Mouse (Mus musculus) kidney, postnatal 0 days (tissue): ENCODE data around the gene Zdhhc17. TPM values are rescaled to one million over a fixed set of nuclear protein-coding genes. Genes with fewer than 3 reads are reported as not detected.

Experiments
- ATAC-seq: fragments of 200-750 bp; cut with Nextera tagmentation; replicated peaks from 2 replicates; pipeline ENCODE4 v1.8.0; 2017; ENCODE audit warnings: low read depth, moderate number of reproducible peaks, moderate TSS enrichment, moderate library complexity; ENCODE audit not compliant: low FRiP score
- DNase-seq: peaks from one replicate; pipeline ENCODE4 v3.0.0-alpha.2; 2016; ENCODE audit warnings: low spot score
- H3K27ac ChIP-seq: fragments of 300-500 bp; sonication (generic); 2 replicates; pipeline ENCODE4 v1.5.1; 2014; ENCODE audit warnings: mild to moderate bottlenecking
- H3K27me3 ChIP-seq: fragments of 300-500 bp; sonication (generic); 2 replicates; pipeline ENCODE4 v1.6.1; 2014; ENCODE audit warnings: low read length, mixed read lengths; ENCODE audit not compliant: insufficient read depth
- H3K36me3 ChIP-seq: fragments of 300-500 bp; sonication (generic); 2 replicates; pipeline ENCODE4 v1.6.1; 2014; ENCODE audit warnings: low read length, mixed read lengths; ENCODE audit not compliant: insufficient read depth
- H3K4me1 ChIP-seq: fragments of 300-500 bp; sonication (generic); replicated peaks from 2 replicates; pipeline ENCODE4 v1.6.1; 2014; ENCODE audit warnings: antibody characterized with exemption, low read length, mixed read lengths; ENCODE audit not compliant: insufficient read depth
- H3K4me2 ChIP-seq: fragments of 300-500 bp; sonication (generic); 2 replicates; pipeline ENCODE4 v1.6.1; 2014; ENCODE audit warnings: mild to moderate bottlenecking, low read length, moderate library complexity, mixed read lengths
- H3K4me3 ChIP-seq: fragments of 300-500 bp; sonication (generic); replicated peaks from 2 replicates; pipeline ENCODE4 v1.5.1; 2014; ENCODE audit warnings: low read depth, low read length
- H3K9ac ChIP-seq: fragments of 300-500 bp; sonication (generic); 2 replicates; pipeline ENCODE4 v1.6.1; 2014; ENCODE audit warnings: low read depth, low read length
- H3K9me3 ChIP-seq: fragments of 300-500 bp; sonication (generic); replicated peaks from 2 replicates; pipeline ENCODE4 v1.6.1; 2016; ENCODE audit warnings: low read length, inconsistent platforms, mixed read lengths
- CTCF ChIP-seq: IDR thresholded peaks from 2 replicates; pipeline ENCODE4 v1.5.1; 2016; ENCODE audit warnings: antibody characterized with exemption, low read depth, mild to moderate bottlenecking, moderate library complexity
- WGBS: fragments of 180-500 bp; shearing (Covaris S2); extraction: QIAGEN DNeasy Blood & Tissue Kit; methylation state at CpG from one replicate; pipeline ENCODE4 v1.1.7; 2014; 5-methylcytosine and 5-hydroxymethylcytosine counted together
- polyA plus RNA-seq: library from polyadenylated mRNA; unstranded; fragments of >200 nt; fragmentation: Nextera tagmentation; extraction: Ambion mirVana; gene quantifications from 2 replicates; pipeline ENCODE4 v1.2.1, GENCODE M21; 2015

Zdhhc17 gene
- polyA plus RNA-seq, 1 experiment from 2014 or later = 18.1 TPM

DNA sequence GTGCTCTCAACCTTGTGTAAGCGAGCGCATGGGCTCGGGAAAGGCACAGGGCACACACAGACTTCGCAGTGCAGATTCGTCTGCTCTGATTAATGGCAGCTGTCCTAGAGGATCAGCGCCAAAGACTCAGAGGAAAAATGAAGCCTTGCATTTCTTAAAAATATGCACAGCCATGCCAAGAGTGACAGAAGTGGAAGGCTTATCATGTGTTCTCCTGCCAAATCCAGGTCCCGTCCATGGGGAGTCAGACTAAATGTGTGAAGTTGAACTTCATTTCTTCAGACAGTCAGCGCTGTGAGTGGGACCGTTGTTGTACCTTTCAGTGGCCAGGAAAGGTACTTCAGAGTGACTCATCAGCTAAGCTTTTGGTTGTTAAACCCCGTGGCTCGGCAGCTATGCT, 82.4 kb downstream of the Zdhhc17 start:
- H3K4me1 ChIP-seq = peaks cover 3% of the 10 kb centered on the region; the same call in 1 of the 2 replicates
- DNase-seq = peak; percentile 40
- no peaks in the 10 kb centered on the region for H3K9me3 ChIP-seq
- no peak for ATAC-seq
- no peaks in the 10 kb centered on the region for H3K27me3 ChIP-seq
- 55% methylated on average over 11 of the region's 11 CpGs for WGBS
- no peak overlapping the region for H3K4me3 ChIP-seq
- H3K27ac ChIP-seq = 0 out of 2 replicates have a peak overlapping the region, but pooled peaks have one; percentile 3
- no peaks in the 10 kb centered on the region for H3K36me3 ChIP-seq
- no peak overlapping the region for H3K4me2 ChIP-seq
- H3K9ac ChIP-seq = no peak overlapping the region
- TF ChIP-seq CTCF = no peak

DNA sequence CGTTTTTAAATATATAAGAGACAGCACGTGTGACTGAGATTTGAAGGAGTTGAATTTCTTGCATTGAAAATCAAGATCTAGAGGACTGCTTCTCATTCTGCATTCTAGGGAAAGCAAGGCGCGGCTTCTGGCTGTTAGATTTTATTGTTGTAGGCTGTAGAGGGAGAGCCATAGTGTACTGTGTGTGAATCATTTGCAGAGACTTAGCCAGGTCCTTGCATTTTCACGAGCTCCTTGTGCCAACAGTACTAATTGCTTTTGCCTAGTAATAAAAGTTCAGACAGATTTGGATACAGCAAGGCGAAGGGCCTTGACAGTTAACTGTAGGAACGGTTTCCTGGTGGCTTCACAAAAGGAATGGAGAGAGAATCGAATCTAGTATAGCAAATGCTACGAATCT, 87.3 kb downstream of the Zdhhc17 start:
- Histone ChIP-seq H3K27me3 (no peaks in the 10 kb centered on the region), H3K4me2 (peak overlapping the region; percentile 90; the same call in 1 of the 2 replicates), H3K36me3 (no peaks in the 10 kb centered on the region), H3K4me3 (no peak overlapping the region), H3K4me1 (peaks cover 18% of the 10 kb centered on the region), H3K27ac (no peak overlapping the region), H3K9ac (no peak overlapping the region), H3K9me3 (no peaks in the 10 kb centered on the region)
- no peak for TF ChIP-seq CTCF
- 53% methylated on average over 9 of the region's 9 CpGs for WGBS
- DNase-seq (no peak), ATAC-seq (no peak)

DNA sequence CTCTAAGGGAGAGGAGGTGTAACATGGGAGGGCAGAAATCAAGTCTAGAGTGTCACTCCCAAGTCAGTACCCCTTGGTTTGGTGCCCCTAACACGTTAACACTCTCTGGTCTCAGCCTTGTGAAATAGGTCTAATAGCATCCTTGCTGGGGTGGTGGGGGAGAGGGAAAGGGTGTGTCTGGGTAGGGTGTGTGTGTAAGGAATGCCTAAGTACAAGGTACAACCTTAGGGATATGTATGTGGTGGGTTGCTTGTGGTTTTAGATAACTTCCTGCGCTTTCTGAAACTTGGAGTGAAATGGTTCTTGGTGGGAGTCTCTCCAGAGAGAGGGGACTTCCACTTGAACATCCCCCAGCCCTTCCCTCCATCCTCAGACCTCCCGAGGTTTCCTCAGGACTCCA, 88.0 kb downstream of the Zdhhc17 start:
- ATAC-seq = no peak
- WGBS = 60% methylated on average over 3 of the region's 3 CpGs
- no peak overlapping the region for H3K4me3 ChIP-seq

DNA sequence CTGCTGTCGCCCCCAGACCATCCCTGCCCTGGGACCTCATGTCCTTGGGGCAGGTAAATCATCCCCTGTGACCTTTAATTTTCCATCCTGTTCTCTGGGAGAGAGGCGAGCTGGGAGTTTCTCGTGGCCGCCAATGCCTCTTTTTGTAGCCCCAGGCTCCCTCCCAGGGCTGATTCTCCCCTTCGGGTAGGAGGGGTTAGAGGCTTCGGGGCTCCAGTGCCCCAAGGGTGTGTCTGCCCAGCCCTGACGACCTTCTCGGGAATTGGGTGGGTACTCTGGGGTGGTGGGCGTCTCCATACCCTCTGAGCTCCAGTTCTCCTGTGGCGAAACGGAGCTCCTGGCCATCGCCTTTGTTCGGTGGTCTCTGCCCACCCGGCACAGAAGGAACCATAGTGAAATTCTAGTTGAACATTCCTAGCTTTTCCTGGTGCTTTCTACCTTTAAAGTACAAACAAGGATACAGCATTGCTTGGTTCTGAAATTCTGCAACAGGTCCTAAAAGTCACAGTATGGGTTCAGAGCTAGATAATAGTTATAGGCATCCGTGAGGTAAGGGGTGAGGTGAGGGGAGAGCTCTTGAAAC, 89.5 kb downstream of the Zdhhc17 start:
- no peak for TF ChIP-seq CTCF
- DNase-seq = no peak
- WGBS = under 1% methylated on average over 15 of the region's 15 CpGs
- Histone ChIP-seq H3K27me3 (no peaks in the 10 kb centered on the region), H3K9ac (peak overlapping the region; percentile 88), H3K4me2 (peak overlapping the region; percentile 90), H3K27ac (peak overlapping the region; percentile 96), H3K4me1 (peaks cover 18% of the 10 kb centered on the region), H3K9me3 (no peaks in the 10 kb centered on the region), H3K4me3 (peak overlapping the region; percentile 68), H3K36me3 (no peaks in the 10 kb centered on the region)
- ATAC-seq = peak; percentile 12

More for the DNA sequence above, 88.0 kb downstream of the Zdhhc17 start:
- Histone ChIP-seq H3K27ac (no peak overlapping the region), H3K4me1 (peaks cover 18% of the 10 kb centered on the region), H3K9me3 (no peaks in the 10 kb centered on the region), H3K9ac (no peak overlapping the region), H3K27me3 (no peaks in the 10 kb centered on the region), H3K4me2 (peak overlapping the region; percentile 90), H3K36me3 (no peaks in the 10 kb centered on the region)
- no peak for TF ChIP-seq CTCF
- DNase-seq = no peak

DNA sequence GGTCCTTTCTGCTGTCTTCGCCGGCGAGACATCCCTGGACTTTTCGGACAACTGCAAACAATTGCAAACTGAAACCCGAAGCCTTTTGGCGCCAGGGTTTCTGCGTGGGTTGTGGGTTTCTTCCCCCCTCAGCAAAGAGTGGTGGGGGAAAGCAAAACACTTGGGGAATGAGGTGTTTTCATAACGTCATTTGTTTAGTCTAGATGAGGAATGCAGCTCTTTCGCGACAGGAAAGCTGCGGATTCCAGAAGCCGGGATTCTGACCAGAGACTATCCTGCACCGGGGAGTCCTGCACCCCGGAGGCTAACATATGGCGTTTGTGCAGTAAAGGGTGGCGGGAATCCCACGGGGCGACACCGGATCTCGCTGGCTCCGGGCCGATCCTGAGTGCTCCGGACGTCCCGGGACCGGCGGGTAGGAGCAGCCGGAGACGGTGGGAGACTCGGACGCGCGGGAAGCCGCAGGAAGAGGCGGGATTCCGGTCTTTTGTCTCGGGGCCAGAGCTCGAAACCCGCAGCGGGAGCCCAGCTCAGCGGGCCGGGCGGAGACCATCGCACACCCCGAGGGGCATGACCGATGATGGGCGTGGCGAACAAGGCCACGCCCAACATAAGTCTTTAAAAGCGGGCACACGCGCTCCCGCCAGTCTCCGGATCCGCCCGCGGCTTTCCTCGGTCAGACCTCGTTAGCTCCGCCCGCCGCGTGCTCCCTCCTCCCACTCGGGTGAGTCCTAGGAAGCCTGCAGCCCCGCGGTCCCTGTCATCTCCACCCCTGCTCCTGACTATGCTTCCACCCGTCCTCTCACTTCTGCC, 90.2 kb downstream of the Zdhhc17 start, which contains the start of gene Csrp2:
TSS of gene Csrp2 (plus strand) at position 259 of the 813 bp plus-strand sequence.
- Histone ChIP-seq H3K9me3 (no peaks in the 10 kb centered on the region), H3K4me1 (peaks cover 18% of the 10 kb centered on the region), H3K9ac (peak within 1 kb of the TSS; percentile 88), H3K4me2 (peak within 1 kb of the TSS; percentile 90), H3K4me3 (peak within 1 kb of the TSS; percentile 68), H3K27ac (peak within 1 kb of the TSS; percentile 96), H3K36me3 (no peaks in the 10 kb centered on the region), H3K27me3 (no peaks in the 10 kb centered on the region)
- under 1% methylated on average over 62 of the region's 67 CpGs for WGBS
- ATAC-seq (peak; percentile 92), DNase-seq (peak; percentile 98)
- no peak for TF ChIP-seq CTCF
